Mouse (Mus musculus) left cerebral cortex, postnatal 14 days (tissue): ENCODE results near the gene Dgcr2. TPM values are rescaled to one million over a fixed set of nuclear protein-coding genes. Genes with fewer than 3 reads are reported as not detected.

Experiments
- DNase-seq, 2 experiments: peaks; one replicate each; pipeline ENCODE4 v3.0.0; 2021 to 2022; ENCODE audit warnings: low spot score in 2 of 2, mixed read lengths in 1 of 2
- intact Hi-C: fragments of 180-260 bp; cut with DNase I; formaldehyde crosslinking; loops from one replicate; pipeline ENCODE4 v1.15.1; 2025
- total RNA-seq, 2 experiments: library from RNA; stranded (reverse); gene quantifications; 2 replicates each; pipeline ENCODE4 v1.2.3; 2021

The Dgcr2 gene
- total RNA-seq, 2 experiments from 2014 or later: 102 to 105 TPM

DNA sequence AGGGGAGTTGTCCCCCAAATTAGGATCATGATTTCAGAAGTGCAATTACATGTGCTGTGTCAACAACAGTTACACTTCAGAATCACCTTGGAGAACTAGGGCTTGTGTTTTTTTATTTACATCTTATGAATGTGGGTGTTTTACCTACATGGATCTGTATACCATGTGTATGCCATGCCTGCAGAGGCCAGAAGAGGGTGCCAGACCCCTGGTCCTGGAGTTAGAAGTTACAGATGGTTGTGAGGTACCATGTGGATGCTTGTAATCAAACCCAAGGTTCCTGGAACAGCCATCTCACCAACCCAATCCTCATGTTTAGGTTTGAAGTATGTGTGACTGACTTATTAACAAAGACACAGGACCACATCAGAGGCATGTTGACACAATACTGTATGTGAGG is 39.8 kb downstream of the Dgcr2 start:
- no peak for DNase-seq
- intact Hi-C loops: no loop called here

- DNase-seq: no peak
- intact Hi-C loops: no loop called here
Observed at GRCm38 (mm10) chr16:17857157-17857556, 41.2 kb downstream of the Dgcr2 start.

- intact Hi-C loops: no loop called here
- no peak for DNase-seq
Observed at GRCm38 (mm10) chr16:17853263-17853662, 45.1 kb downstream of the Dgcr2 start.

- intact Hi-C loops: no loop called here
- no peak for DNase-seq
Observed at GRCm38 (mm10) chr16:17851860-17852259, 46.5 kb downstream of the Dgcr2 start.

DNA sequence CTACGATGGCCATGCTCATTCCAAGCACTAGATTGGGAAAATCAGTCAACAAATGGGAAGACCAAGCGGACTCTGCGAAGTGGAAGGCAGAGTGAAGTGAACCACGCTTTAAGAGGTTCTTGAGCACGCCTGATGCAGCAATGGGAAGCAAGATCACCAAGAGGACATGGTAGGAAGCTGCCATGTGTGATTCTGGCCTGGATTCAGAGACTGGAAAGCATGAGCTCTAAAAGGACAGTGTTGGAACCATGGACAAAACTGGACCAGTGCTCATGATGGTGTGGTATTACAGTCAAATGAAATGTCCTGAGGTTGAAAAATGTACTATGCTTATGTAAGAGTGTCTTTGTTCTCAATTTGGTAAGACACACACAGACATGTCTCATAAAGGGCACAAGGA is 47.0 kb downstream of the Dgcr2 start:
- intact Hi-C loops: no loop called here
- no peak for DNase-seq

DNA sequence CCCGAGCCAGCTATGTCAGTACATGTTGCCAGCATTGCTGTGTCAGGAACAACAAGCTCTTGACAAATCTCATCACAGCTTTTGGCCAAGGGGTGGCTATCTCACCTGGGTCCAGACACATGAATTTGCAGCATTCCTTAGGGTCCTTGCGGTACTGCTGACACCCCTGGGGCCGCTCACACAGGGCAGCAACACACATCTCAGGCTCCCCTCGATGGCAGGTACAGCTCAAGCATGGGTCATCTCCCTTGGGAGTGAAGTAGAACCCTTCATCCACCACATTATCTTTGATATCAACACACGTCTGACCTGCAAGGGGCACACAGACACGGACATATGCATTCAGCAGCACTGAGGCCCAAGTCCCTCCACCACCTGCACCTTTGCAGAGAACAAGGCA is 48.9 kb downstream of the Dgcr2 start:
- no peak for DNase-seq
- intact Hi-C loops: no loop called here

DNA sequence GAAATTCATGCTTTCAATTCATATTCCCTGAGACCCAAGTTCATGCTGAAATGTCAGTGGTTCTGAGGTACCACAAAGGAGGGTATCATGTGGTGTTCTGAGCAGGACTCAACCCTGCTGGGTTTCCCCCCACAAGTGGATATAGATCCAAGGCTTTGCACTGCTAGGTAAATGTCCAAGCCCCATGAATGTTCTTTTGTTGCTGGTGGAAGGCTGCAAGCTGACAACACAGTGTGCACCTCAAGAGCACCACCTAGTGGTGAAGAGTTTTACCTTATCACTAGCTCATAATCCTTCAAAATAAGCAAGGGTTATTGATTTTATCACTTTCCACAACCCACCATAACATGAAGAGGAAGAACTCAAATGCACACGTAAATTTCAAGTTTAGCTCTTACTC is 49.4 kb downstream of the Dgcr2 start:
- peak; percentile 71 to 83 for DNase-seq
- intact Hi-C loops: no loop called here

GRCm38 (mm10) chr16:17848431-17848830 is 49.9 kb downstream of the Dgcr2 start:
- no peak for DNase-seq
- intact Hi-C loops: no loop called here

DNA sequence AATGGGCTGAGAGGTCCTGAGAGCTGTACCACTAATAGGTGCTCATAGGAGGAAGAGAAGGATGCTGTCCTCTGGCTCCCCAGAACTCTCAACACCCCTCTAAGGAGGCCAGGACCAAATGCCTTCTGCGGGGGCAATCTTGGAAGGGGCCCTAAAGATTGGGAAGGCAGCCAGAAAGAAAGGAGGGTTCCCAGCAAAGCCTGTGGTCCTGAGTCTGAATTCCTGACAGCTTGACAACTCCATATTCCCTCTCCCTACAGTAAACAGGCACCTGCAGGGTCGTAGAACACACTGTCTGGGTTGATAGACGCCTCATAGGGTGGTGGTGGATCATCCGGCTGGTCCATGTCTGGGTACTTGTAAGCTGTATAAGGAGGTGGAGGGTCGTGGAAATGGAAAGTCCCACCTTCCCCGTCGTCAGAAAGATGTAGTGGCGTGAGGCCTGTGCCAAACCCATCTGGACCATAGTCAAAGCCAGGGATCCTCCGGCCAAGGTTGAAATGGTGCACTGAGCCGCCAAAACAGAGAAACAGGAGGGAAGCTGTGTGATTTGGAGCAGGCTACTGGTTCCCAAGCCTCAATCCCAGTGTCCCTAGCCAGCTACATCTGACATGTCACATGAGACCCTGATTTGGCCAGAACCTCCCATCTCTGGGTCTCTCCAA is 54.5 kb downstream of the Dgcr2 start:
- intact Hi-C loops: no loop called here
- no peak for DNase-seq

GRCm38 (mm10) chr16:17842437-17842836 is 55.9 kb downstream of the Dgcr2 start:
- intact Hi-C loops: no loop called here
- DNase-seq: no peak

DNA sequence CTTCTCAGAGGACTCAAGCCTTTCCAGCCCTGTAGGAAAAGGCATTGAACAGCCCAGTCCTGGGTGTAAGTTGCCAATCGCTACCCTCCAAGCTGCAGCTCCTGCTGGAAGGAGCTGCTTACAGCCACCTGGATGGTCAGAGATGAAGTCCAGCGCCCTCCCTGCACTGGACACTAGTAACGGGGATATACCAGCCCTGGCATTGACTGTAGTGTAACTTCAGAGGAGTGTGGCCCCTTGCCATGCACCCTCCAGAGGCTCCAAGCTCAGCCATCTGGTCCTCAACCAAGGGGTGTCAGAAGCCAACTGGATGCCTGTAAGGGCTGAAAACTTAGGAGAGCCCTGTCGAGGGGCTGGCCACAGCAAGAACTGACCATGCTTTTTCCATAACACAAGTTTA is 58.4 kb downstream of the Dgcr2 start:
- intact Hi-C loops: no loop called here
- DNase-seq: no peak

DNA sequence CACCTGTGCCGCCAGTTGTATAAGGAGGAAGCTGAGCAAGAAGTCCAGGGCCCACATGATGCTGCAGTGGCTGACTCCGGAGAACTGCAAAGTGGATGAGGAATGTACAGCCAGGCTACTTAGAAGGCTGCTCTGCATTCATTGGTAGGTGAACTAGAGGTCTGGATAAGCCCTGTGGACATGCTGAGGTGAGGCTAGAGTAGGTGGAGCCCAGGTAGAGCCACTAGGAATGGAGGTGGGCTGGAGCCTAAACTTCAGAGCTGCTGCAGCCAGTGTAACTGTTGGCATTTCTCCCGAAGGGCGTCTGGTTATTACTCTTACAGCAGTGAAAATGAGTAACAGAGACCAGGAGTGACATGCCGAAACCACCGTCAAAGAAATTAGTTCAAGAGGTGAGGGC is 60.3 kb downstream of the Dgcr2 start, which contains the start of gene Car15:
Gene Car15 (minus strand): TSS at position 314 of the 400 bp plus-strand sequence.
- intact Hi-C loops: no loop called here
- DNase-seq: no peak

GRCm38 (mm10) chr16:17835481-17835880 is 62.9 kb downstream of the Dgcr2 start:
- DNase-seq: no peak
- intact Hi-C loops: no loop called here

- intact Hi-C loops: no loop called here
- DNase-seq: no peak
Observed at GRCm38 (mm10) chr16:17834543-17834942, 63.8 kb downstream of the Dgcr2 start.

DNA sequence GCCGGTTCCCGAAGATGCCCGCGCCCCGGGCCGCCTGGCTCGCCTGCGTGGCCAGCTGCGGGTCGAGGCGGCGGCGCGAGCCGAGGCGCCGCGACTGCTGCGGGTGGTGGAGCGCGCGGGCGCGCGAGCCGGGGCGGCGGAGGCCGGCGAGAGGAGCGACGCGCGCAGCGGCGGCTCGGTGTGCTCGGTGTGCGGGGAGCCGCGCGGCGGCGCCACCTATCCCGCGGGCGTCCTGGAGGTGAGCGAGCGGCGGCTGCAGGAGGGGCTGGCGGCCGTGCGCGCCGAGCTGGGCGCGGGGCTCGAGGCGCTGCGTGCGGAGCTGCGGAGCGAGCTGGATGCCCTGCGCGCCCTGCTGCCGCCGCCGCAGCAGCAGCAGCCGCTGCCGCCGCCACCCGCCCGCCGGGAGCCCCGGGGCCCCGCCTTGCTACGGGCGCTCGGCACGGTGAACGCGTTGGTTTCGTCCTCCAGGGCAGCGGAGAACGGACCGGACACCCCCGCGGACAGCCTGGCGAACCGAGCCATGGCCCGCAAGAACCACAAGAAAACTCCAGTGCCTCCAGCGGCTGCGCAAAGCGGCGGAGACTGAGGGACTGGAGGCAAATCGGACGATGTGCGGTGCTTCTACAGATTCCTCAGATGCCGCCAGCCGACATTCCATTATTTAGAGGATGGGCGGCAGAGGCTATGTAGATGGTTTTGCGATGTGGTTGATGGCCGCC is 64.5 kb downstream of the Dgcr2 start:
- intact Hi-C loops: no loop called here
- DNase-seq: peak in 1 of 2 experiments; percentile 60

DNA sequence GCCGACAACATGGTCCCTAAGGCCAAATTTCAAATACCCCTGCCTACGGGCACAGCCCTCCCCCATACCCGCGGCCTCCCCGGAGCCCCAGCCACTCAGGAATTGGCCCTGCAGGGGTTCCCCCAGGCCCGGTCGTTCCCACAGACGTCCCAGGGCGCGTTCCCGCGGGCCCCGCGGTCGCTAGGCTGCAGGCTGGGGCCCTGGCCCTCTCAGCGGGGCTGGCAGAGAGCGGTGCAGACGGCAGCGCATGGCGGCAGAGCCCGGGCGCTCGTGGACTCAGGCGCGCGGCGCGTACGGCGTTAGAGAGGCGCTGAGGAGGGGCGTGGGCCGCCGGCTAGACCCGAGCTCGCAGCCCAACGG is 65.1 kb downstream of the Dgcr2 start:
- intact Hi-C loops: no loop called here
- DNase-seq: peak in 1 of 2 experiments; percentile 49

GRCm38 (mm10) chr16:17832821-17833220 is 65.5 kb downstream of the Dgcr2 start, which contains the start of gene B830017H08Rik:
Gene B830017H08Rik, plus strand, starts transcription at chr16:17833121.
- intact Hi-C loops: no loop called here
- DNase-seq: no peak

DNA sequence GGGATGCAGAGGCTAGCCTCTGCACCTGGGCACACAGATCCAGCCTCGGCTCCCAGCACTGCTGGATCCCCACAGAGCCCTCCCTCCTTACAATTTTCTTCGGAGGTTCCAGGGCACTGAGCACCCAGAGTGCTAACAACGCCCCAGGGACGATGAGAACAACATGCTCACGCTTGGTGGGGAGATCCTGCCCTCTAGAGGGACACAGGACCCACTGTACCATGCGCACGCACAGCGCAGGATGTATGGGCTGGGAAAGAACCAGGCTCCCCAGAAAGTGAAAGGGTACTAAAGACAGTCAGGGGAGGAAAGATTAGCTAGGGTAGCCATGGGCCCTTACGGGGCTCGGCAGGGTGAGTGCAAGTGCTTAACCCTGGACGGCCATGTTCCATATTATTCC is 66.6 kb downstream of the Dgcr2 start:
- intact Hi-C loops: no loop called here
- no peak for DNase-seq

- intact Hi-C loops: no loop called here
- DNase-seq: no peak
Observed at GRCm38 (mm10) chr16:17830385-17831178, 67.8 kb downstream of the Dgcr2 start.

DNA sequence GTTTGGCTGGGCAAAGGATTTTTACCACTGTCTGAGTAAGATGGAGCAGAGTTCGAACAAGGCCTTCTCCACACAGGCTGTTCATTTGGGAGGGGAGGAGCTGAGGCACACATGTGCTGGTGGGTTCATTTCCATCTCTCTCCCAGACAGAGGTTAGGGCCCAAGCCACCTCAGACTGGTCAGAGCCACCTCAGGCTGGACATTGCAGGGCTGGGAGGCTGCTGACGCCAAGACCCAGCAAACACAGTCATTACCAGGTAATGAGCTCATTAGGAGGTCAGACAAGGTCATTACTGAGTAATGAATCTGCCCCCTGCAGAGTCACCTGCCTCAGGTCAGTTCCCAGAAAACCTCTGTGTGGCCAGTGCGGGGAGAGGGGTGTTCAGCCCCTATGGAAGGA is 69.5 kb downstream of the Dgcr2 start:
- intact Hi-C loops: no loop called here
- DNase-seq: no peak
